Mouse (Mus musculus): ENCODE measurements around the gene Myl9.
A peak's percentile ranks its signal among the peaks of the same experiment; 100 is the strongest.

Gene Myl9

GRCm38 (mm10) chr2:156774738-156775454 is at the start of gene Myl9:
Gene Myl9, plus strand, starts transcription at chr2:156775420.
- DNase-seq (ENCODE audit: low read depth, low spot score), result peak; percentile 70

GRCm38 (mm10) chr2:156726344-156726743 is 48.9 kb upstream of the Myl9 start:
- peak; percentile 58 for DNase-seq (ENCODE audit: low read depth, low spot score)

DNA sequence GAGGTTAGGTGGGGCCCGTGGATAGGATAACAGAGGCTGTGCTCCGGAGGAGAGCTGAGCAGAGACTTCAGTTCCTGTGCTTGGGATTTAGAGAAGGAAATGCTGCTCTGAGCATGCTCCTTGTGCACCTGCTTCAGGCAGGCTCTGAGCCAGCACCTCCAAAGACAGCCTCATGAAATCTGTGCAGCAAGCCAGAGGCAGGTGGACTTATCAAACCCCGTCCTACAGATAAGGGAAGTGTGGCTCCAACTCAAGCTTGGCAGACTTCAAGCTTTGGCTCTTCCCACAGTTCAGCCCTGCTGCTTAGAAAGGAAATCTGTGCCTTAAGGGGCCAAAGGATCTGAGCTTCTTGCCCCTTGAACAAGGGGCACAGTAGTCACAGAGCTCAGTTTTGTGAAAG is 48.3 kb upstream of the Myl9 start:
- no peak for DNase-seq (ENCODE audit: low read depth, low spot score)

DNA sequence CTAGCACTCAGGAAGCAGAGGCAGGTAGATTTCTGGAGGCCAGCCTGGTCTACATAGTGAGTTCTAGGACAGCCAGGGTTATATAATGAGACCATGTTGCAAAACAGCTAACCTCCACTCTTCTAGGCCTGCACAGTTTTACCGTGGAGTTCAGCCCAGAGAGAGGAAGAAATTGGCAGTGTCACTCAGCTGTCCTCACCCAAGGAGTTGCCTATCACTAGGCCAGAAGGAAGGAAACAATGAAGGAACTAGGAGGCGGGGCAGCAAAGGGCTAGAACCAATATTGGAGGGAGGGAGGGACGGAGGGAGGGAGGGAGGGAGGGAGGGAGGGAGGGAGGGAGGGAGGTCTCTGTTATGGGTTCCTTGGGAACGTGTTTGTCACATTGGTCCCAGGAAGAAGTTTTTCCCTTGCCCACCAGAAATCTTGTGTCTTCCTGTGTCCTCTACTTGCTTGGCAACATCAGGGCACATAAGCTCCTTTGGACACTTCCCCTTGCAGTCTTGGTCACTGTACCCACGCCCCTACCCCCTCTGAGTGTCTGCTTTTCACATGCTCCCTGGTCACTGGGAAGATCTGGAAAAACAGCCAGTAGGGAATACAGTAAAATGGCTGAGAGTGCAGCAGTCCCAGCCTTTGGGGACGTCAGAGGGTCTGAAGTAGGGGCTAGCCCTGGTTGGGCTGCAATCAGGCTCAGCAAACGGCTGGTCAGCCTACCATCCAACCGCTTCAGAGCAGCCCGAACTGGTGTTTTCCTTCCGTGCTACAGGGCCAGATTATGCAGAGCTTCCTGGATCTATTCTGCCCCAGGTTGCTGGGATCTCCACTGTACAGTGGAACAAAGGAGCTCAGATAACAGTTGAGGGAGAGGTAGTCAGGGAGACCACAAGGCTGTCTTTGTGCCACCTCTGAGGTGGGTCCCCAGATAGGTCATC is 45.4 kb upstream of the Myl9 start:
- DNase-seq (ENCODE audit: low read depth, low spot score), result peak; percentile 54

DNA sequence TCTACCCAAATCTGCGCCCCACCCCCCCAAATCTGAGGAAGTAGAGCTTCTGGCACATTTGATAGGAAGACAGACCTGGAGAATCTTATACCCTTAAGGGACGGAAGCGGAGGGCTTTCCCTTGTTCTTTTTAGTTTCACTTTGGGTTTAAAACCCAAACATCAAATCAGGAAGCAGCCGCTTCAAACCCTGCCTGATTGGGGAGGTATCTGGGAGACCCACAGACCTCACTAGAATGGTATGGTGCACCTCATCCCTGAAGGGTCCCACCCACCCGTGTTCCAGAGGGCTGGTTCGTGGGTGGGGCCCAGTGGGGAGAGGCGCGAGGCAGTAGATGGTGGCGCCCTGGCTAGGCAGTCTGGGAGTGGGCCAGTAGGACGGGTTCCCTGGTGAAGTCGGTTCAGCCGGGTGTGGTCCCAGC is 44.7 kb upstream of the Myl9 start:
- no peak for DNase-seq (ENCODE audit: low read depth, low spot score)

- no peak for DNase-seq (ENCODE audit: low read depth, low spot score)
Observed at GRCm38 (mm10) chr2:156731592-156731991, 43.6 kb upstream of the Myl9 start.

GRCm38 (mm10) chr2:156732109-156732508 is 43.1 kb upstream of the Myl9 start:
- DNase-seq (ENCODE audit: low read depth, low spot score), result peak; percentile 82

DNA sequence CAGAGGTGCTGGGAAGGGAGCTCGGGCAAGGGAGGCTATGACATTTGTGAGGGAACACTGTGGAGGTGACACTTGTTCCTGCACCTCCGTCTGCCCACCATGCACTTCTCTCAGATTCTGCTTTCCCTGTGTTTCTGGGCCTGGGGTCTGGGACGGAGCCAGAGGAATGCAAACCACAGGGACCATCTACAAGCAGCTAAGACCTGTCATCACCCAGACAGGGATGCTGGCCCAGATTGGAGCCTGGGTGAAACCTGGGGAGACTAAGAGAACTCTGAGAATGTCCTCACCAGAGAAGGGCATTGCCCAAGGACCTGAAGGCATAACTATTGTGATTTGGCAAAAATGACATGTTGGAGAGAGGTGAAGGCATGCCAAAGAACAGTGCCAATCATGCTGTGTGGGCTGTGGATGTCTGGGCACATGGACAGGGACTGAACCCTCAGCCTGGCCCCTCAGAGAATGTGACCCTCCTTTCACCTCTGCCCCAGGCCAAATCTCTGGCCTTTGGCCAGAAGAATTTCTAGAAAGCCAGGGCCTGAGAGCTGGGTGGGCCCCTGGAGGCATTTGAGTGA is 39.4 kb upstream of the Myl9 start:
- no peak for DNase-seq (ENCODE audit: low read depth, low spot score)

GRCm38 (mm10) chr2:156736846-156737245 is 38.4 kb upstream of the Myl9 start:
- DNase-seq (ENCODE audit: low read depth, low spot score), result peak; percentile 90

GRCm38 (mm10) chr2:156737976-156738375 is 37.2 kb upstream of the Myl9 start:
- DNase-seq (ENCODE audit: low read depth, low spot score), result peak; percentile 66

DNA sequence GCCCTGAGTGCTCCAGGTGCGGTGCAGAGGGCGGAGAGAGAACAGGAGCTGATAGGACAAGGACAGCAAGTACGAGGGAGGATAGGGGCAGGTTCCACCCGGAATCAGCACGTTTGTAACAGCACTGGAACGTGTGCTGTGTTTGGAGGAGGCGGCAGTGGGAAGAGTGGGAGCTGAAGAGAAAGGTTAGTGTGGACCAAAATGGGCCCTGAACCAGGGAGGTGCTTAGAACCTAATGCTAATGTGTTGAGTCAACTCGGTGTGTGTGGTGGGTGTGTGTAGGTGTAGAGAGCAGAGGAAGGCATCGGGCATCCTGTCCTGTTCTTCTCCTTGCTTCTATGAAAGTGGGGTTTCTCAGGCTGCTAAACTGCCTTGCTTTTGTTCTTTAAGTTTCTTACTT is 34.0 kb upstream of the Myl9 start:
- DNase-seq (ENCODE audit: low read depth, low spot score), result no peak

- no peak for DNase-seq (ENCODE audit: low read depth, low spot score)
Observed at GRCm38 (mm10) chr2:156741998-156742397, 33.2 kb upstream of the Myl9 start.

DNA sequence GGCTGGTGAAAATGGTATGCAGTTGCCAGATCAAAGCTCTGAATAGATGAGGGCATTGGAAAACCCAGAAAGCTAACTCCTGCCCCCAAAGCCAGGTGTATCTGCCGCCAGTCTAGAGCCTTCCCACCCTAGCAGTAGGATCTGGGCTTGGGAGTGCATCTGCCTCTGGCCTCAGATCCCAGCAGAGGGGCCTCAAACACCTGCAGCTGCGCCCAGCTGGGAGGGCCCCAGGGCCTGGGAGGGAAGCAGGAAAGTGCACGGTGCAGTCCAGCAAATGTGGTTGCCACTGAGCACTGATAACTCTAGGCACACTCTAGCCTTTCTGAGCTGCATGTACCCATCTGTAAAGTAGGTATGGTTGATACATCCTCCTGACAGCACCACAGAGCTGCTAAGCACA is 32.0 kb upstream of the Myl9 start:
- no peak for DNase-seq (ENCODE audit: low read depth, low spot score)

GRCm38 (mm10) chr2:156744414-156744813 is 30.8 kb upstream of the Myl9 start:
- DNase-seq (ENCODE audit: low read depth, low spot score), result no peak

DNA sequence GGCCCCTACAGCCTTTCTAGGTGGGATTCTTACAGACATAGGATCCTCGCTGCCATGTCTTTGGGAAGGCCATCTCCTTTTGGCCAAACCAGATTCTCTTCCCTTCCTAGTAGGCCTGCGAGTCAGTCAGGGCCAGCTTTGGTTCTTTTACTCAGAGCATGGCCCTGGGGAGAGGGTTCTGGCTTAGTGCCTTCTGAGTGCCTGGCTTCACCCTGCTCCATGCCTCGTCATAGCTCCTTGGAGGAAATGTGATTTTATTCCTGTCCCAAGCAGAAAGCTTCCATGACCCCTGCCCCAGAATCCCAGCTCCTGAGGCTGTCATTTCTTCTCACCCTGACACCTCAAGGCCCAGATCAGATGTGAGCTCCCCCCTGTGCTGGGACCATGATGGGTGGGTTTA is 27.9 kb upstream of the Myl9 start:
- DNase-seq (ENCODE audit: low read depth, low spot score), result no peak

- no peak for DNase-seq (ENCODE audit: low read depth, low spot score)
Observed at GRCm38 (mm10) chr2:156749687-156750086, 25.5 kb upstream of the Myl9 start.

DNA sequence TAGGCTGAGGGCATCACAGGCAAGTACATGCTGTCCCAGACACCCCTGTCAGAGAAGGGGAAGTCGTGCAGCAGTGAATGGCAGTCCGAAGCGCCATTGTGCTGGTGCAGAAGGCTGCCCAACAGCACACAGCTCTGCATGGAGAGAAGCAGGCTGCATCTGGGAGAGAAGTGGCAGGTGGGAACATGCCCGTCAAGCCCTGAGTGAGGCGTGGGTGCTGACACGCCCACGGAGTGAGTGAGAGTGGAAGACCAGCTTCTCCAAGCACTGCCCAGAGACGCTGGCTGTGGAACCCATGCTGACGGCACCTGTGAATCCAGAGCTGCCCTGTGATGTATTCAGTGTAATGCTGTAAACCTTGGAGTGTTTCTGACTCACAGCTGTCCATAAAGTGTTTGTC is 18.3 kb upstream of the Myl9 start:
- DNase-seq (ENCODE audit: low read depth, low spot score), result no peak

GRCm38 (mm10) chr2:156760843-156761505 is 14.2 kb upstream of the Myl9 start:
- no peak for DNase-seq (ENCODE audit: low read depth, low spot score)

GRCm38 (mm10) chr2:156761521-156762278 is 13.5 kb upstream of the Myl9 start:
- DNase-seq (ENCODE audit: low read depth, low spot score), result no peak

DNA sequence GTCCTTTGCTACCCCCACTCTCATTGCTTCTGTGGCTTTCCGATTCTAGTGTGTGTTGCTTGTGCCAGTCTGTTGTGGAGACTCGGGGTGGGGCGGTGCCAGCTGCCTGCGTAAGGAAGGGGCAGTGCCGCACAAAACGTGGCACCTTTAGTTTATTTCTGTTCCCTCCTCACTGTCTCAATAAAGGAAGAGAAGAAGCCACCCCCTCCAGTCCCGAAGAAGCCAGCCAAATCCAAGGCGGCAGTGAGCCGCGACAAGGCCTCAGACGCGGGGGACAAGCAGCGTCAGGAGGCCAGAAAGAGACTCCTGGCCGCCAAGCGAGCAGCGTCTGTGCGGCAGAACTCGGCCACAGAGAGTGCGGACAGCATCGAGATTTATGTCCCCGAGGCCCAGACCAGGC is 12.7 kb upstream of the Myl9 start:
- DNase-seq (ENCODE audit: low read depth, low spot score), result no peak

GRCm38 (mm10) chr2:156763101-156763500 is 12.1 kb upstream of the Myl9 start:
- DNase-seq (ENCODE audit: low read depth, low spot score), result no peak
